Mouse (Mus musculus): Measurements from ENCODE around the gene Cdkn2b. TPM values are rescaled to one million over a fixed set of nuclear protein-coding genes. Genes with fewer than 3 reads are reported as not detected.
A peak's percentile ranks its signal among the peaks of the same experiment; 100 is the strongest.

The Cdkn2b gene
- polyA plus RNA-seq (2012; rRNA removed) = 20.8 and 26.1 TPM in 2 replicates

DNA sequence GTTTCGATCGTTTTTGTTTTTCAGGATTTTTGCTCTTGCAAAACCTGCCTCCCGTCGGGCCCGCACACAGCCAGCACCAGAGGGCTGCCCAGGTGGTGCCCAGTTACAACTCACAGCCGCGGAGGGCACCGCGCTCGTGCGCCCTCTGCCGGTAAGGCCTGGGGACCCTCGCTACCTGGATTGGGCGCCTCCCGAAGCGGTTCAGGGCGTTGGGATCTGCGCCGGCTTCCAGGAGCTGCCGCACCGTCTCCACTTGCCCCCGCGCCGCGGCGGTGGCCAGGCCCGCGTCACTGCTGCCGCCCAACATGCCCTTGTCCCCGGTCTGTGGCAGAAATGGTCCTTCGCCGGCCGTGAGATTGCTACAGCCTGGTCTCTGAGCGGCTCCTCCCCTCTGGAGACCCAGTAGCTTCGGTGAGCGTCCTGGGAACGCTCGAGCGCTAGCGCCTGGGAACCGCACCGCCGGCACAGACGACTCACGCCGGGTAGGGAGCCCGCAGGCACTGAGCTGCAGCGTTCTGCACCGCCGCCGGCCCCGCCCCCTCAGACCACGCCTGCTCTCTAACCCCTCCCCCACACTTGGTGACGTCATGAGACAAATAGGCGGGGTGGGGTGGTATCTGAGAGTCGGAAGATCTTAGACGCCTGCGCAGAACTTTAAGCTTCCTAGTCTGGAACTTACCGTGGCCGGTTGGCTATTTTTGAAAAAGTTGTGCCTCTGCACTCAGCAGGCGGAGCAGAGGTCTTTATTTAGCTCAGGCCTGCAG is at the start of gene Cdkn2b:
Gene Cdkn2b (minus strand): TSS at position 549 of the 764 bp plus-strand sequence.
- DNase-seq (ENCODE audit: low spot score) = peak; percentile 87

GRCm38 (mm10) chr4:89360349-89360748 is 49.5 kb upstream of the Cdkn2b start:
- no peak for DNase-seq (ENCODE audit: low spot score)

DNA sequence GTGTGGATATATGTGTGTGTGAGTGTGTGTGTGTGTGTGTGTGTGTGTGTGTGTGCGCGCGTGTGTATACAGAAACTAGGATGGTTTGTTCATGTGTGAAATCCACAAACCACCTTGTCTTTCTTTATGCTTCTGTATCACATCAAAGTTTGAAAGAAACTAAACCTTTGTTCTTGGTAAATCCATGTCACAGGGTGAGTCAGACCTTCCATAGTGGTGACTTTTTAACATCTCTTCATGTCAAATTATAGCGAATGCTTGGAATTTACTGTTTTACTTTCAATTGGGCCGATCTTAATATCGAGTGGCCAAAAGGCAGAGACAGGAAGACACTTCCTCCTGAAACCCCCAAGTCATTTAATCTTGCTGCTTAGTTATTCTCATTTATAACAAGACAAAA is 48.7 kb upstream of the Cdkn2b start:
- DNase-seq (ENCODE audit: low spot score) = no peak

- no peak for DNase-seq (ENCODE audit: low spot score)
These were observed 43.1 kb upstream of the Cdkn2b start for GRCm38 (mm10) chr4:89353935-89354334.

DNA sequence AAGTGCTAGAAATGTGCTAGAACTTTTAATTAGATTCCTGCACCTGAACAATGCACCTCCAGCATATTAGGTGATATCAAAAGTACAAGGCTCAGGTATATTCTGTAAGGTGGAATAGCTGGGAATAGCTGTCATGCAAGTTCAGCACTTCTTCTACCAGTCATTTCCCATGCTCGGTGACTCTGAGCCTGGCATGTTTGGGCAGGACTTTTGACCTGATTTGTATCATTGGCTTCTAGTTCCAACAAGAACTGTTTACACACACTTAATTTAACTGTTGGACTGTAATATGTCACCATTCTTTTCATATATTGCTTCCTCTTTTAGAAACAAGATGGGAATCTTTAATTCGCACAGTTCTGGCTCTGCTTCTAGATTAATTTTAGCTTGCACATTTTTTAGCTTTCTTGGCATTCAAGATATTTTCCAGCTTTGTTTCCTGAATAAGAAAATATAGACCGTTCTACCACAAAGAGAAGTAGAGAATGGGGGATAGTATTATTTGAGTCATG is 42.3 kb upstream of the Cdkn2b start:
- DNase-seq (ENCODE audit: low spot score) = no peak

GRCm38 (mm10) chr4:89351474-89351873 is 40.6 kb upstream of the Cdkn2b start:
- no peak for DNase-seq (ENCODE audit: low spot score)

DNA sequence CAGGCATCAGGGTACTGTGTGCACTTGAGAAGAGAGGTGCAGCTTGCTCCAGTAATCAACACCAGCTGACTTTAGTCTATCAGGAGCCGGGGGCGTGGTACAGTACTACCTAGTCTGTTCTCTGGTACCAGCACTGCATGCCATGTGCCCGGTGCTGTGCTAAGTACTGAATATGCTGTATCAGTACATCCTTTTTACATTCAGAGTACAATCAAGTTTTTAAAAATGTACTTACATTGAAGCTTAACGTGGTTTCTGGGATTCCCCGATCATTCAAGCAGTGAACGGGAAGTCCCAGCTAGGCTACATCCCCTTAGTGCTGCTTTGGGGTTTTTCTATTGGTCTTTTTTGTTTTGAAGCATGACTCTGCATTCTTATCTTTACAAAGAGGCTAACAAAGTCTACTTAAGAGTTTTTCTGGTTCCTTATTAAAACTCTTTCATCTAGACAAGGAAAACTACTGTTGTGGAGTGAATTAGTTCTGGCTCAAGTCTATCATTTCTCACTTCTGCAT is 40.2 kb upstream of the Cdkn2b start:
- DNase-seq (ENCODE audit: low spot score) = no peak

DNA sequence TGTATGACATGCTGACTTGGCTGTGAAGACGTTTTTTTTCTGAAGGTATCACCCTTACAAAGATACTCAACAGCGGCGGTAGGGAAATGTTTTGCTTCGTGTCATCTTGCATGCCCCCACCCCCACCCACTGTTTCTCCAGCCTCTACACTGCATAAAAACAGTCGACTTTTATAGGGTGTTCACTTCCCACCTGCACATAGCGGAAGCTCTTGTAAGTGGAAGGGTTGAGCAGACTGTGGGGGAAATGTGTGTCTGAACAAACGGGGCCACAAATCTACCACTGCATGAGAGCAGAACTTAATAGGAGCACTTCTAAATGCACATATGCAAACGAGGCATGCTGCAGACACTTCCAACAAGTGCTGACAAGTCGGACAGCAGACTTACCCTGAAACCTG is 39.6 kb upstream of the Cdkn2b start:
- DNase-seq (ENCODE audit: low spot score) = no peak

DNA sequence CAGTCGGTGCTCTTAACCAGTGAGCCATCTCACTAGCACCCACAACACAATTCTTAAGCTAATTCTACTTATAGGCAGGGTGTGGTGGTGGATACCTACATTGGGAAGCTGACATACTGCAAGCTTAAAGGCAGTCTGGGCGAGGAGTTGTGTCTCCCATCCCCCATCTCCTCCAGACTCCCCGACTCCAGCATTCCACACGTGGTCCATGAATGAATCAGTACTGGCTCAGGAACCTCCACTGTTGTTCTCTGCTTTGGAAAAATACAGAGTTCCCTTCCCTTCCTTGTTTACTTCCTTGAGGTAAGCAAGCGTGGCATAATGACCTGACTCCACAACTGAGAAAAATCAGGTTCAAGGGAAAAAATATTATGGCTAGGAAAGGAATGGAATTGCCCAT is 38.0 kb upstream of the Cdkn2b start:
- no peak for DNase-seq (ENCODE audit: low spot score)

- no peak for DNase-seq (ENCODE audit: low spot score)
These were observed 2.6 kb upstream of the Cdkn2b start for GRCm38 (mm10) chr4:89313461-89313860.

DNA sequence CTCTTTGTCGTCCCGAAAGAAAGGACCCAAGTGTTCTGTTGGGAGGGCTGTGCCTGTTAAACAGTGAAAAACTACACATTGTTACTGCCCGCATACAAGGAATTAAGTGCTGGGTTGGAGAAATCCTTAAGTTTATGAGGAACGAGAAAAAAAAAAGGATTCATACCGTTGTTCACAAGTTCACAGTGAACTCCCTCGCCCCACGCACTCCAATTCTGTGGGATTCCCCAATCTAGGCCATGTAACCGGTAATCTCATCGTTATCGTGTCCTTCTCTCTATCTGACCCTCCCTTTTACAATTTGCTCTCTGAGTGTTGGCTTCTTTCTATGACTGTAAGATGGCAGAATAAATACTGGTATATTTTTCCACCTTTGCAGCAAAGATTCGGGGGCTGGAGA is 843 bp downstream of the Cdkn2b start:
- no peak for DNase-seq (ENCODE audit: low spot score)

GRCm38 (mm10) chr4:89308001-89308400 is 2.8 kb downstream of the Cdkn2b start:
- no peak for DNase-seq (ENCODE audit: low spot score)

- no peak for DNase-seq (ENCODE audit: low spot score)
These were observed 4.0 kb downstream of the Cdkn2b start for GRCm38 (mm10) chr4:89306798-89307365.

GRCm38 (mm10) chr4:89305691-89306090 is 5.1 kb downstream of the Cdkn2b start:
- no peak for DNase-seq (ENCODE audit: low spot score)

- no peak for DNase-seq (ENCODE audit: low spot score)
These were observed 7.4 kb downstream of the Cdkn2b start for GRCm38 (mm10) chr4:89303281-89303995.

DNA sequence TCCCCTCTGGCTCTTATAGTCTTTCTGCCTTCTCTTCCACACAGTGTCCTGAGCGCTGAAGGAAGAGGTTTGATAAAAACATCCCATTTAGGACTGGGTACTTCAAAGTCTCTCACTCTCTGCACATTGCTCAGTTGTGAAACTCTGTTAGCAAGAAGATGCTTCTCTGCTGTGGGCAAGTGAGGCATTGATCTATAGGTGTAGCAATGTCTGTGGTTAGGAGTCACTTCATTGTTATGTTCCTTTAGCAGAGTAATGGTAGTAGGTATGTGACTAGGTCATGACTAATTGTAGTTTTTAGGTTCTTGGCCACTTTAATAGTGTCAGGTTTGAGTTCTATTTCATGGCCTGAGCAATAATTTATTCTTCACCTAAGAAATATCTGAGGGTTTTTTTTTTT is 8.7 kb downstream of the Cdkn2b start:
- DNase-seq (ENCODE audit: low spot score) = no peak

- DNase-seq (ENCODE audit: low spot score) = no peak
These were observed 11.1 kb downstream of the Cdkn2b start for GRCm38 (mm10) chr4:89299721-89300120.

GRCm38 (mm10) chr4:89295441-89296220 is 15.2 kb downstream of the Cdkn2b start:
- DNase-seq (ENCODE audit: low spot score) = no peak

GRCm38 (mm10) chr4:89294486-89295440 is 16.1 kb downstream of the Cdkn2b start, which contains the start of gene Cdkn2a:
TSS of gene Cdkn2a (minus strand) at chr4:89294653.
- DNase-seq (ENCODE audit: low spot score) = peak; percentile 48

DNA sequence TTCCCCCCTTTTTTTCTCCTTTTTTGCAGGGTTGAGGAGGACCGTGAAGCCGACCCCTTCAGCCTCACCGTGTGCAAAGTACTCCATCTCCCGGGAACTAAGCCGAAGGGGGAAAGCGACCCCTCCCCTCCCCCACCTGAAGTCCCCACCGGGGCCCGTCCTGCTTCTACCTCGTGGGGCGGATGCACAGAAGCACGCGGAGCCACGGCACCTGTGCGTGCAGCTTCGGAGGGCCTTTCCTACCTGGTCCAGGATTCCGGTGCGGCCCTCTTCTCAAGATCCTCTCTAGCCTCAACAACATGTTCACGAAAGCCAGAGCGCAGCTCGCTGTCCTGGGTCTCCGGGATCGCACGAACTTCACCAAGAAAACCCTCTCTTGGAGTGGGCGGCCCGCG is 16.8 kb downstream of the Cdkn2b start:
- DNase-seq (ENCODE audit: low spot score) = no peak

Measured in urinary bladder, adult 2 months (tissue).